Mouse (Mus musculus) telencephalon, adult 2 months (tissue): Measurements from ENCODE around the gene Tnip2.

Experiments
- DNase-seq: peaks from one replicate; pipeline ENCODE4 v3.0.0-alpha.2; 2011; ENCODE audit warnings: low read depth, low spot score

The Tnip2 gene

DNA sequence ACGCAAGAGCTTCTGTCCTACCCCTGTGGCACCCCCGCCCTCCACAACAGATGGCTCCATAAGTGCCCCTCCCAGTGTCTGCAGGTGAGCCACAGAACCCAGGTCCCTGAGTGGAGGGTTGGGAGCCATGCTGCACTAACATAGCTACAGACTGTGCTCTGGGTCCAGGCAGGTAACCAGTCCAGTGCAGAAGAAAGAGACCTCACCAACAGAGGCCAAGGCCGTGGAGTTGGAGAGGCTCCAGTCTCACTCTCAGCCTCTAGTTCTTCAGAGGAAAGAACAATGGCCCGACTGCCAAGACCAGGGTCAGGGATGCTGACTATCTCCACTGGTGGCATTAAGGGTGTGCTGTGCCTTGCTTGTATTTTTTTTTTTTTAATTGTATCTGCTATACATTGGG, 52.5 kb downstream of the Tnip2 start:
- DNase-seq, result no peak

DNA sequence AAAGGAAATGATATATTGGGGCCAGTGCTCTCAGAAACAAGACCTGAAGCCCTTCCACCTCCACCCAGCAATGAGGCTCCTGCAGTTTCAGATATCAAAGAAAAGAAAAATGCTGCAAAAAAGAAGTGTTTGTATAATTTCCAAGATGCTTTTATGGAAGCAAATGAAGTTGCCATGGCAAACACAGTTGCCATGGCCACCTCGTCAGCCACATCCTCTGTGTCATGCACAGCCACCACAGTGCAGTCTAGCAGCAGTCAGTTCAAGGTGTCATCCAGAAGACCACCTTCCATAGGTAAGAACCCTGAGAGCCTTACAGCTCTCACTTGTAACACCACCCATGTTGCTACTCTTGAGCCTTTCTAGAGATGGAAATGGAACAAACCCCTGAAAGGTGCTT, 54.8 kb downstream of the Tnip2 start:
- peak; percentile 28 for DNase-seq

DNA sequence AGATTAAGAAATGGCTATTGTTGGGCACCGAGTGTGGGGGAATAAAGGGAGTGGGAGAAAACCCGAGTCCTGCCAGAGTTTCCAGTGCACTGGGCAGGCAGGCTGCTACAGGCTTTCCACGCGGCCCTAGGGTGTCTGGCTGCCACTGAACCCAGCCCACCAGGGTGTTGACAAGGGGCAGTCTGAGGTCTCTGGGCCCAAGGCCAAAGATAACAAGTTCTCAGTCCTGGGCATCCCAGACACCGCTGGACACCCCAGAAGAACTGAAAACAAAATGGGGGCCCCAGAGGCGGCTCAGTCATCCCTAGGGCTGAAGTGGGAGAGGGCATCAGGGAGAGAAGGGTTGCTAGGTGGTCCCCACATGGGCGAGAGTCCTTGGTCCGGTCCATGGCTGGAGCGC, 67.6 kb downstream of the Tnip2 start:
- no peak for DNase-seq
